Mouse (Mus musculus): ENCODE data around the gene Depdc7.

The Depdc7 gene

GRCm38 (mm10) chr2:104714254-104714691 lies 28.4 kb downstream of the Depdc7 start:
- no peak for DNase-seq

- no peak for DNase-seq
These were observed 30.2 kb downstream of the Depdc7 start for GRCm38 (mm10) chr2:104712486-104712809.

- DNase-seq, result peak in 1 of 2 experiments; percentile 3
These were observed 30.8 kb downstream of the Depdc7 start, which contains the start of gene Tcp11l1 for GRCm38 (mm10) chr2:104711585-104712485. TSS of gene Tcp11l1 (minus strand) at chr2:104712169.

GRCm38 (mm10) chr2:104710670-104711370 lies 31.9 kb downstream of the Depdc7 start:
- DNase-seq, result no peak

DNA sequence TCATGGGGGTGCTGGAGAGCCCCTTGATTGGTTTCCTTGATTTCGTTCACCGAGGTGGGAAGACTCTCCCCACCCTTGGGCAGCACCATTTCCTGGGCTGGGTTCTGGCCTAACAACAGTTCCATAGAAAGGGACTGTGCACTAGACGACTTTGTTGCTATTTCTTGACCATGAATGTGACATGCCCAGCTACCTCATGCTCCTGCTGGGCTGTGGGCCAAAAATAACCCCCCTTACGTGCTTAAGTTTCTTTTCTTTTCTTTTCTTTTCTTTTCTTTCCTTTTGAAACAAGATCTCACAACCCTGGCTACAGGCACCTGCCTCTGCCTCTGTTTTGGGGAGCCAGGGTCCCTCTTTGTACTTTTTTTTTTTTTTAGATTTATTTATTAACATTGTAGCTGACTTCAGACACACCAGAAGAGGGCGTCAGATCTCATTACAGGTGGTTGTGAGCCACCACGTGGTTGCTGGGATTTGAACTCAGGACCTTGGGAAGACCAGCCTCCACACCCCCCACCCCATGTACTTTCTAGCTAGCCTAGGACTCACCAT lies 32.8 kb downstream of the Depdc7 start:
- no peak for DNase-seq

- no peak for DNase-seq
These were observed 38.3 kb downstream of the Depdc7 start for GRCm38 (mm10) chr2:104704355-104704754.

DNA sequence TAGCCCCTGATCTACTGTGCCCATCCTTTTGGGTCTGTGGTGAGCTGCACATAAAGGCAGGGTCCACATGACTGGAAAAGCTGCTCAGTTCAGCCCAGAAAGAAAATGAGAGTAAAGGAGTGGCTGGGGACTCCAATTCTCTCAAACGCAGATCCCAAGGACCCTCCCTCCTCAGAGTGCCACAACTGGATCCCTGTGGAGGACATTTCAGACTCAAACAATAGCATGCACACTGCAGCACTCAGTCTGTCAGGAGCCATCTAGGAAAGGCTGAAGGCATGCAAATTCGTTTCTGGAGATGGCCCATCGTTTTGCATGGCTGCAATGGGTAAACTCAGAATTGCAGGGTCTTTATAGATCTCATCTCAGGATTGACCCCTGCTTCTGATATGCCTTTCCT lies 39.5 kb downstream of the Depdc7 start:
- DNase-seq, result no peak

DNA sequence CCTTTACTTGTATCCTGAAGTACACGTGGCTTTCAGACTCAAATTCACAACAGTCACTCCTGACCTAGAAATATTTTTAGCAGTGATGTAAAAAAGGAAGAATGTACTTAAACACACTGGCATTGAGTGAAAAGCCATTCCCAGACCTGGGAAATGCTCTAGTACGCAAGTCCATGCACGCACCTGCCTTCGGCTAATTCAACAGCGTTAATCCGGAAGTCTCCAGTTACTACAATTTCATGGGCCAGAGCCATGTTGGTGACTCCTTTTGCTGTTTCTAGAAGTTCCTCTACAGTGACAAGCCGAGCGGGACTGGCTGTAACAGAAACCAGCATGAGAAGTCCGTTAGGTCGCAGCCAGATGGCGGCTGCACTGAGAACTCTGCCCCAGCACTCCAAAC lies 43.0 kb downstream of the Depdc7 start:
- DNase-seq, result no peak

GRCm38 (mm10) chr2:104692551-104692950 lies 50.1 kb downstream of the Depdc7 start:
- DNase-seq, result no peak

GRCm38 (mm10) chr2:104690720-104691119 lies 52.0 kb downstream of the Depdc7 start:
- no peak for DNase-seq

- no peak for DNase-seq
These were observed 54.0 kb downstream of the Depdc7 start for GRCm38 (mm10) chr2:104688724-104689123.

- DNase-seq, result no peak
These were observed 54.4 kb downstream of the Depdc7 start for GRCm38 (mm10) chr2:104688321-104688720.

DNA sequence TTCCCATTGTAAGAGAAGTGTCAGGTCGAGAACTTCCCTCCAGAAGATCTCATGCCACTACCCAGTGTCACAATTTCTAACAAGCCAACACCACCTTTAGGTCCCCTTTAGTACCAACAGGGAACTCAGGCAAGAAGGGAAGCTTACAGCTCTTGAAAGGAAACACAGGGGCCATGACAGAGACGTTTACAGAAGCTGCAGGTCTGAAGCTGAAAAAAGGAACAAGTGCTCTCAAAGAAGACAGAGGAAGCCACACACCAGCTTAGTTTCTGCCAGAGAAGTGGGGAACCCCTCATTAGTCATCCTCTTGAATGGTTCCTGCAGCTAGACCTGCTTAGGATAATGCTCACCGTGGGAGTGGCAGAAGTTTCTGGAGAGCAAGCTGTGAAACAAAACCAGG lies 55.4 kb downstream of the Depdc7 start:
- DNase-seq, result no peak

- DNase-seq, result peak; percentile 34 to 48
These were observed 57.3 kb downstream of the Depdc7 start for GRCm38 (mm10) chr2:104685418-104685817.

DNA sequence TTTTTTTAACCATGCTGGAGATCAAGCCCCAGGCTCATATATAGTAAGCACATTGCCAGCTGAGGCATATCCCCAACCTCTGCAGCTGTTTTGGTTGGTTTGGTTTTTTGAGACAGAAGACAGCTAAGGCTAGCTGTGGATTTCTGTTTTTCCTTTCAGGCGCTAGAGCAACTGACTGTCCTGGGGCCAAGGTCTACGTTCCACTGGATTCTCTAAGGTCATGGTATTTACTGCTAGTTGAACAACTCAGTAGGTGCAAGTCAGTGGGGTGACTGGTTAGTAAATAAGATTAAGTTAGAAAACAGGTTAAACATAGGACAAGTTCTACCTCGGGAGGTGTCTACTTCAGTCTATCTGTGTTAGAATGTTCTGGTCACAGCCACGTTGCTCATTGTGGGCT lies 57.9 kb downstream of the Depdc7 start:
- DNase-seq, result no peak

- no peak for DNase-seq
These were observed 65.4 kb downstream of the Depdc7 start for GRCm38 (mm10) chr2:104677326-104677725.

All from thymus, adult 18-20 months (tissue).